Mouse (Mus musculus) left cerebral cortex, adult 18-20 months (tissue): Measurements from ENCODE around the gene Rbm6. TPM values are rescaled to one million over a fixed set of nuclear protein-coding genes. Genes with fewer than 3 reads are reported as not detected.

ENCODE experiments used
- DNase-seq, 2 experiments: peaks; one replicate each; pipeline ENCODE4 v3.0.0; 2021 to 2022; ENCODE audit warnings: low spot score in 2 of 2, mixed read lengths in 1 of 2
- total RNA-seq, 2 experiments: library from RNA; stranded (reverse); gene quantifications; 2 replicates each; pipeline ENCODE4 v1.2.3; 2021

Gene Rbm6
- total RNA-seq, 2 experiments from 2014 or later, result 54.0 to 57.3 TPM

- peak; percentile 84 to 89 for DNase-seq
Measured at GRCm38 (mm10) chr9:107887804-107888266, 14.8 kb upstream of the Rbm6 start, which contains the start of gene Mon1a. Gene Mon1a, plus strand, starts transcription at chr9:107888151.

DNA sequence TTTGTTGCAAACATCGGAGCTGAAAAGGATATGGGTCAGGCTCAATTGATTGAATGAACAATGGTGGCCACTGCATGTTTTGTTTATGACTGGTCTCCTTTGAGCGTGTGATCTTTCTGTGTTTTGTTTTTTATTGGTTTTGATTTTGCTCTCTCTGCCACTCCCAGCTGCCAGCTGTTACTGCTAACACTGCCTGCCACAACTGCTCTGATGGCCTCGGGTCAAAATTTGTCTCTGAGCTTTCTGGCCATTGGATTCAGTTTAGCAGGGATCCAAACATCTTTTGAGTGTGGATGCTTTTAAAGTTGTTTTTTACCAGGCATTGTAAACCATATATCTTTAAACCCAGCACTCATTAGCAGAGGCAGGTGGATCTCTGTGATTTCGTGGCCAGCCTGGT lies 7.4 kb upstream of the Rbm6 start:
- DNase-seq, result no peak

DNA sequence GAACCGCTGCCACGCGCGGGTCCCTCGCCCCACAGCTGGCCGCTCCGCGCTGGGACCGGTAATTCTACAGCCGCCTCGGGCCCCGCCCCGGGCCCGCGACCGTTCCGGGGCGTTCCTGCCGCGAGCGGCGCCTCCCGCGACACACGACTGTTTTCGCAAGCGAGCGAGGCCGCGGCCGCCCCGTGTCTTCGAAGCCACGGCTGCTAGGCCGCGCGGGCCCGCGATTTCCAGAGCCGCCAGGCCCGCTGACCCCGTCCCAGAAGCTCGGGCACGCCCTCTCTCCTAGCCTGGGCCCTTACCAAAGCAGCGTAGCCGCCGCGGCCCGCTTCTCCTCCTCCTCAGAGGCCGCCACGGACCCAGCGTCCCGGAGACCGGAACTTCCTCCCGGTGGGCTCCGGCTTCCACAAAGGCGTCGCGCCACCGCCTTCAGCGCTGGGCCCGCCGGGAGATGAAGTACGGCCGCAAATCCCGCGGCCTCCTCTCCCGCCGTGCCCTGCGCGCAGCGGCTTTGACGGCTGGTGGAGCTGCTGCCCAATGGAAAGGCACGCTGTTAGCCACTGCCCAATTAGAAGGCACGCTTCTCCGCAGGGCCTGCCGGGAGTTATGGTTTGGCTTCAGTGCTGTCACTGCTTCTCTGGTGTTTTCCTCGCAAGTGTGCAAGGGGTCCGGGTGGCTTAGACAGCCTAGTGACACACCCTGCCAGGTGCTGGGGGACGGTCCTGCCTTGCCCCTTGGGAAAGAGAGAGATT lies 513 bp downstream of the Rbm6 start:
- peak; percentile 93 to 96 for DNase-seq

- no peak for DNase-seq
Measured at GRCm38 (mm10) chr9:107866081-107866480, 7.0 kb downstream of the Rbm6 start.

- DNase-seq, result no peak
Measured at GRCm38 (mm10) chr9:107864493-107864892, 8.5 kb downstream of the Rbm6 start.

- no peak for DNase-seq
Measured at GRCm38 (mm10) chr9:107858343-107858742, 14.7 kb downstream of the Rbm6 start.

GRCm38 (mm10) chr9:107848922-107849321 lies 24.1 kb downstream of the Rbm6 start:
- DNase-seq, result no peak

- no peak for DNase-seq
Measured at GRCm38 (mm10) chr9:107842709-107843108, 30.3 kb downstream of the Rbm6 start.

DNA sequence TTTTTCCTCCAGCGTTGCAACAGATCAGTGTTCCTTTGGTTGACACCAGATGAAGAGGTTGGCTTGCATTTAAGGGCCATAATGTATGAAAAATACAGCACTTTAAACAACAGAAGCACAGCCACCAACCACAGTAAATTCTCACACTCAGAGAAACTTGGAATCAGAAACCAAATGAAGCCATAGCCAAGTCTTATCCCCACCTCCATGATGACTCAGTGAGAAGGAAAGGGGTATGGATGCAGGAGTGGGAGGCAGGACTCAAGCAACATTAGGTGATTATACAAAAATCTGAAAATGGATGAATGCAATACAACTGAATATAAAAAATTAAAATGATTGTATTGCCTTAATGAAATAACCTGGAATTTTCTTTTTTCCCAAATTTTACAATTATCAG lies 34.2 kb downstream of the Rbm6 start:
- no peak for DNase-seq

- no peak for DNase-seq
Measured at GRCm38 (mm10) chr9:107833826-107834225, 39.2 kb downstream of the Rbm6 start.

GRCm38 (mm10) chr9:107831765-107832164 lies 41.3 kb downstream of the Rbm6 start:
- DNase-seq, result no peak

DNA sequence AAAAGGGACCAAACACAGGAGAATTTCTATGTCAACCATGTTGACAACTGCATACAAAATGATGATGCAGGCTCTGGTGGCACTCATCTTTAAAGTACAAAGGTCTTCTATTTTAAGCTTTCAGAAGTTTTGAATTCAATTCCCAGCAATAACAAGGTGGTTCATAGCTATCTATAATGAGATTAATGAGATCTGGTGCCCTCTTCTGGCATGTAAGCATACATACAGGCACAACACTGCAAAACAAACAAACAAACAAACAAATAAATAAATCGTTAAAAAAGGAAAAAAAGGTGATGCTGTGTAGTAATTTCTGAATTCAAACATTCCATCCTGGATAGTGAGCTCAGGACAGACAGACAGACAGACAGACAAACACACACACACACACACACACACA lies 60.9 kb downstream of the Rbm6 start:
- DNase-seq, result no peak

GRCm38 (mm10) chr9:107810985-107811384 lies 62.1 kb downstream of the Rbm6 start:
- no peak for DNase-seq

- DNase-seq, result no peak
Measured at GRCm38 (mm10) chr9:107791714-107792113, 81.3 kb downstream of the Rbm6 start.

DNA sequence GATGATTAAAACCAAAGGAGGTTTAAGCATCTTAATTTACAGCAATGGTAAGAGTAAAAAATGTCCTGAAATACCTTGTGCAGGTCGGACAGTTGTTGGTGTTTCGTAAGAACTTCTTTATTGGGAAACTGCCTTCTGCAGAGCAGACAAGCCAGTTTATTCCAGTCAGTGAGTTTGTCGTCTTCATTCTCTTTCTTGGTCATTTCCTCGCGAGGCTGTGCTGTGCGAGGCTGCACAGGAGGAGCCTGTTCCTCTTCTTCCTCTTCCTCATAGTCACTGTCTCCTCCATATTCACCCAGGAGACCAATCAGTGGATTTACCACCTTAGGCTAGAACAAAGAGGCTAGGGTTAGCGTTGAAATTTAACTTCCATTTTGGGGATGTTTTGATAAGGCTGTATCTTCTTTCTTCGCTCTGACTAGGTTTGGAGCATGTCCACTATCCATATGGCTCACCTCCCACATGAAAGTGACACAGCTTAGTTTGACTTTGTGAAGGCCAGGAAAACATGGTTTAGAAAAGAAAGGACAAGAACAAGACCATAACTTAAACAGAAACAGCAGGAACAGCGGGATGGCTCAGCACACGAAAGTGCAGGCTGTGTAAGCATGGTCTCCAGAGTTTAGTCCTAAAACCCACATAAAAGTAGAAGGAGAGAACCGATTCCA lies 90.4 kb downstream of the Rbm6 start:
- DNase-seq, result peak; percentile 33 to 42

- DNase-seq, result no peak
Measured at GRCm38 (mm10) chr9:107776809-107777208, 96.2 kb downstream of the Rbm6 start.

- no peak for DNase-seq
Measured at GRCm38 (mm10) chr9:107774411-107774810, 98.6 kb downstream of the Rbm6 start.

GRCm38 (mm10) chr9:107771782-107772181 lies 101.3 kb downstream of the Rbm6 start:
- no peak for DNase-seq

- DNase-seq, result peak; percentile 93 to 95
Measured at GRCm38 (mm10) chr9:107770374-107771290, 102.4 kb downstream of the Rbm6 start, which contains the start of gene Rbm5. Gene Rbm5, minus strand, starts transcription at chr9:107770996.

GRCm38 (mm10) chr9:107770037-107770373 lies 103.0 kb downstream of the Rbm6 start:
- no peak for DNase-seq

GRCm38 (mm10) chr9:107769445-107770000 lies 103.5 kb downstream of the Rbm6 start:
- DNase-seq, result no peak
